Comparison of ENCODE assay signal across 29 mouse cellular contexts in the genomic region with DNA sequence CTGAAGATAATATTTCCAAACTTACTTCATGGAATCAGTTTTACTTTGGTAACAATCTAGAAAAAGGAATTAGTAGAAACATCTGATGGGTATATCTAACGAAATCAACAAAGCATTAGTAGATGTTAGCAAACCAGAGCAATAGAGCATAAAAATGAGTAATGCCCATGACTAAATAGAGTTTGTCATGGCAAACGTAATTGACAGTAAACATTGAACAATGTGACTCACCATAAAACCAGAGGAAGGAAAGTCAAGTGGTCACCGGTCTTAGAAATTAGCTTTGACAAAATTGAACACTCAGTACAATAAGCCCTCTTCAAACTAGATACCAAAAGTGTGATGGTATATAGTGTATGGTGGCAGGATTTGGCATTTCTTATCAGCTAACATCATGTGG.
"Had no signal": no experiment of that assay in that cellular context is flagged by ENCODE, and none has a peak within 500 bp of the region (broad histone marks: within the 10 kb centered on the region; RNA-seq: fewer than 3 reads in every experiment).

No protein-coding gene starts in this region.

- DNase-seq: heart, postnatal 10 days; heart, postnatal 14 days; heart, postnatal 36 days; heart, postnatal 4 days; kidney, adult 11 months; kidney, adult 18-20 months; kidney, adult 2 months; kidney, adult 8-10 months; kidney, adult 9 months; kidney, postnatal 10 days; kidney, postnatal 14 days; kidney, postnatal 25 days; kidney, postnatal 36 days; kidney, postnatal 4 days; layer of hippocampus, adult 9-11 months; layer of hippocampus, postnatal 36 days had no signal

- ATAC-seq: hindbrain, embryonic 16.5 days; hindbrain, postnatal 0 days; inflammation-experienced regulatory T-cells, adult 6 months; intestine, embryonic 15.5 days; intestine, embryonic 16.5 days; intestine, postnatal 0 days had no signal

- H3K27me3 ChIP-seq: heart, embryonic 12.5 days; heart, embryonic 13.5 days; heart, embryonic 15.5 days; hindbrain, embryonic 12.5 days; hindbrain, embryonic 13.5 days; hindbrain, embryonic 15.5 days; intestine, embryonic 15.5 days; kidney, embryonic 15.5 days had no signal
